Mouse (Mus musculus) cortical plate, adult 2 months (tissue): ENCODE measurements at regions not wholly inside any gene's neighbourhood (a gene's known extent, or its start where the extent isn't known, plus 50 kb on each side); places are given as distances from the start of the nearest gene placed in this dataset.

Experiments
- CTCF ChIP-seq: fragments of 200-500 bp; IDR thresholded peaks from 2 replicates; pipeline ENCODE4 v1.5.1; 2011; ENCODE audit warnings: mild to moderate bottlenecking, control low read depth, low read length; ENCODE audit not compliant: insufficient read depth; ENCODE audit errors: extremely low read depth
- POLR2A ChIP-seq: fragments of 200-500 bp; IDR thresholded peaks from 2 replicates; pipeline ENCODE4 v1.6.1; 2011; ENCODE audit warnings: mild to moderate bottlenecking, low read length, control low read depth; ENCODE audit not compliant: insufficient read depth; ENCODE audit errors: extremely low read depth

- TF ChIP-seq POLR2A (no peak), CTCF (no peak)
These were observed 72.9 kb upstream of the Gls start for GRCm38 (mm10) chr1:52305679-52306632.
